Mouse (Mus musculus) adrenal gland, postnatal 36 days (tissue): ENCODE results near the gene Ropn1l. TPM values are rescaled to one million over a fixed set of nuclear protein-coding genes. Genes with fewer than 3 reads are reported as not detected.

Source experiments
- DNase-seq, 2 experiments: peaks; one replicate each; pipeline ENCODE4 v3.0.0; 2021; ENCODE audit warnings: mixed read lengths in 1 of 2
- long read RNA-seq, 2 experiments: library from polyadenylated mRNA; stranded (forward); transcript quantifications; one replicate each; pipeline ENCODE4 v2.0.0; 2021; ENCODE audit warnings: borderline sequencing depth in 2 of 2
- total RNA-seq, 2 experiments: library from RNA; stranded (reverse); gene quantifications; 2 replicates each; pipeline ENCODE4 v1.2.3; 2021

Gene Ropn1l
- total RNA-seq = 1 to 10 TPM; 2.5 to 3.7 TPM
- long read RNA-seq, experiment 1, partial matches to known transcripts = 0 of 4 reads
- long read RNA-seq, experiment 1, other reads (novel, unspliced or antisense) = 1 of 4 reads
- long read RNA-seq, experiment 2 = 0 reads

GRCm38 (mm10) chr15:31453098-31453916 lies at the start of gene Ropn1l:
TSS of gene Ropn1l (minus strand) at chr15:31453737.
- DNase-seq = peak; percentile 97 to 98

- DNase-seq = no peak
These were observed 49.5 kb upstream of the Ropn1l start for GRCm38 (mm10) chr15:31502996-31503395.

- no peak for DNase-seq
These were observed 48.8 kb upstream of the Ropn1l start for GRCm38 (mm10) chr15:31502313-31502712.

GRCm38 (mm10) chr15:31494803-31495202 lies 41.3 kb upstream of the Ropn1l start:
- no peak for DNase-seq

GRCm38 (mm10) chr15:31494310-31494709 lies 40.8 kb upstream of the Ropn1l start:
- no peak for DNase-seq

- no peak for DNase-seq
These were observed 33.9 kb upstream of the Ropn1l start for GRCm38 (mm10) chr15:31487407-31487806.

GRCm38 (mm10) chr15:31476678-31477077 lies 23.1 kb upstream of the Ropn1l start:
- DNase-seq = no peak

GRCm38 (mm10) chr15:31472645-31473574 lies 19.4 kb upstream of the Ropn1l start:
- no peak for DNase-seq

GRCm38 (mm10) chr15:31471529-31471928 lies 18.0 kb upstream of the Ropn1l start:
- DNase-seq = no peak

GRCm38 (mm10) chr15:31469497-31469896 lies 16.0 kb upstream of the Ropn1l start:
- DNase-seq = no peak

GRCm38 (mm10) chr15:31468806-31469205 lies 15.3 kb upstream of the Ropn1l start:
- no peak for DNase-seq

GRCm38 (mm10) chr15:31466749-31467148 lies 13.2 kb upstream of the Ropn1l start:
- DNase-seq = no peak

GRCm38 (mm10) chr15:31466295-31466694 lies 12.8 kb upstream of the Ropn1l start:
- no peak for DNase-seq

- DNase-seq = no peak
These were observed 12.3 kb upstream of the Ropn1l start for GRCm38 (mm10) chr15:31465806-31466205.

GRCm38 (mm10) chr15:31460571-31460970 lies 7.0 kb upstream of the Ropn1l start:
- no peak for DNase-seq

GRCm38 (mm10) chr15:31458081-31458480 lies 4.5 kb upstream of the Ropn1l start:
- DNase-seq = peak; percentile 68 to 84

GRCm38 (mm10) chr15:31456381-31456780 lies 2.8 kb upstream of the Ropn1l start:
- peak in 1 of 2 experiments; percentile 29 for DNase-seq

- DNase-seq = no peak
These were observed 1.3 kb upstream of the Ropn1l start for GRCm38 (mm10) chr15:31454861-31455295.

- no peak for DNase-seq
These were observed 741 bp upstream of the Ropn1l start for GRCm38 (mm10) chr15:31454096-31454860.

- DNase-seq = no peak
These were observed 1.0 kb downstream of the Ropn1l start for GRCm38 (mm10) chr15:31452336-31453097.

- no peak for DNase-seq
These were observed 3.8 kb downstream of the Ropn1l start for GRCm38 (mm10) chr15:31449772-31450171.
